In the genomic region with DNA sequence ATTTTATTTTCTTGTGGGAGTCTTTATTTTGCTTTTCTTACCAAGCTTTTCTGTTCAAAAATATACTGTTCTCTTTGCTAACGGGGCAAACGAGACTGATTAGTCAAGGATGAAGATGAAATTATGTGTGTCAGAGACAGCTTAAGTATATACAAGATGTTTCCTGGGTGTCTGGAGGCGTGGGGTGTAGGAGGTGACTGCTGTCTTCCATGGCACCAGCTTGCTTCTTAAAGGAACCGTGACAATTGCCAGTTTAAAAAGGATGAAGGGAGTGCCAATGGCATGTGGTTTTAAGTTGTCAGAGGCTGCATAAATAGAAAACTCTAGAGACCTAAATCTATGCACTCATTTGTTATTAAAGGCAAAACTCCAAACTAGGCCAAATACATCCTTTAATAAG, we compare ENCODE assay signal across 19 mouse cellular contexts.
DNase-seq lines count a peak whose midpoint lies in the region; ATAC-seq lines count a peak whose summit lies in the region.
"Had no signal": no experiment of that assay in that cellular context is flagged by ENCODE, and none has a peak within 500 bp of the region (broad histone marks: within the 10 kb centered on the region; RNA-seq: fewer than 3 reads in every experiment).

No protein-coding gene starts in this region.

- intact Hi-C loops in left cerebral cortex, postnatal 25 days (cut with DNase I), result loop anchor here (2.0 to 10.0 kb wide), 2 partner anchors 14 to 96 kb away; a partner anchor contains a TSS
- intact Hi-C loops in gastrocnemius, postnatal 36 days (cut with DNase I), result no loop called here

- H3K4me3 ChIP-seq in kidney, embryonic 15.5 days (replicated peaks), result no peak overlapping the region
- H3K4me3 ChIP-seq: forebrain, embryonic 13.5 days; heart, embryonic 10.5 days; hindbrain, embryonic 12.5 days; megakaryocyte, embryonic 14.5 days had no signal

- 48% methylated on average over 4 of the region's 4 CpGs for WGBS in kidney, embryonic 15.5 days

- peak; percentile 91 for DNase-seq in right cerebral cortex, adult 18-20 months
- no peak for DNase-seq in right cerebral cortex, postnatal 4 days
- DNase-seq in layer of hippocampus, adult 8-10 months (ENCODE audit: low spot score in 2 of 2), result peak; percentile 59 to 78
- DNase-seq in left cerebral cortex, postnatal 25 days (ENCODE audit: low spot score in 2 of 2), result peak; percentile 78 to 98
- no peak for DNase-seq in gastrocnemius, postnatal 36 days
- DNase-seq in cerebellum, adult 9-11 months, result no peak
- DNase-seq: adrenal gland, postnatal 25 days; cerebellum, adult 9-10 months; heart, postnatal 10 days; kidney, adult 9 months; liver; liver, postnatal 0 days; lung, postnatal 14 days; spleen, adult 18-20 months had no signal

- H3K9me3 ChIP-seq in kidney, embryonic 15.5 days (replicated peaks), result no peaks in the 10 kb centered on the region
- H3K9me3 ChIP-seq: forebrain, embryonic 13.5 days; heart, embryonic 10.5 days; hindbrain, embryonic 12.5 days had no signal

- H3K9ac ChIP-seq in kidney, embryonic 15.5 days, result no peak overlapping the region
- H3K9ac ChIP-seq: forebrain, embryonic 13.5 days; hindbrain, embryonic 12.5 days; liver, postnatal 0 days had no signal

- H3K27me3 ChIP-seq in kidney, embryonic 15.5 days, result no peaks in the 10 kb centered on the region
- H3K27me3 ChIP-seq: forebrain, embryonic 13.5 days; hindbrain, embryonic 12.5 days; megakaryocyte, embryonic 14.5 days had no signal

- ATAC-seq in kidney, embryonic 15.5 days (replicated peaks; ENCODE audit: low FRiP score), result no peak
- ATAC-seq: forebrain, embryonic 13.5 days; liver, postnatal 0 days had no signal

- no peaks in the 10 kb centered on the region for H3K36me3 ChIP-seq in kidney, embryonic 15.5 days
- H3K36me3 ChIP-seq: heart, embryonic 10.5 days; hindbrain, embryonic 12.5 days had no signal

- H3K4me1 ChIP-seq in kidney, embryonic 15.5 days, result no peaks in the 10 kb centered on the region
- H3K4me1 ChIP-seq: forebrain, embryonic 13.5 days; heart, embryonic 10.5 days; hindbrain, embryonic 12.5 days; megakaryocyte, embryonic 14.5 days had no signal

- no peak overlapping the region for H3K27ac ChIP-seq in kidney, embryonic 15.5 days
- H3K27ac ChIP-seq: forebrain, embryonic 13.5 days; heart, embryonic 10.5 days; hindbrain, embryonic 12.5 days had no signal

- H3K4me2 ChIP-seq in kidney, embryonic 15.5 days, result no peak overlapping the region
- H3K4me2 ChIP-seq: forebrain, embryonic 13.5 days; hindbrain, embryonic 12.5 days had no signal

Comparison
In these comparisons a context has a peak if more than half of its experiments do, and no peak if none do; other contexts are left out.
1. DNase-seq: peak in right cerebral cortex, adult 18-20 months (single experiment), layer of hippocampus, adult 8-10 months (2 of 2) and left cerebral cortex, postnatal 25 days (2 of 2); none in right cerebral cortex, postnatal 4 days (single experiment), gastrocnemius, postnatal 36 days (0 of 2) and cerebellum, adult 9-11 months (single experiment).